Comparison of ENCODE assay signal across 16 mouse cellular contexts in the genomic region with DNA sequence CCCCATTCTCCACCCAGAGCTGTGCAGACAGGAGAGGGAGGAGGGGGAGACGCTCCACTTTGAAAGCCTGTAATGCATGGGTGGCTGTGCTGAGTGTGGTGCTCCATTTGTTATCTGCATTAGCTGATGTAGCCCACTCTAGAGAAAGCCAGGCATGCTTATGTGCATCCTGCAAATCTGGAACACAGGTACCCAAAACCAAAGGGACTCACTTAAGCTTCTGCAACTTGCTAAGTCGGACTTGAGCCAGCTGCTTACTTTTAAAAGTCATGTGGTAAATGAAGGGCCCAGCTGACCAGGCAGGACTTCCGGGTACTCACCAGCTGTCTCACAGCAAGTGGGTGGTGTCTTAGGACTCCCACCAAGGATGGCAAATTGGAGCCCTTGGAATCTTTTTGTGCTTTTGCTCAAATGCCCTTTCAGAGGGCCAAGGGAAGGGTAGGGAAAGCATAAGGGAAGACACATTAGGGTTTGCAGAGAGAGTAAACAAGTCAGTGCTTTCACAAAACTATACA.
"Had no signal": no experiment of that assay in that cellular context is flagged by ENCODE, and none has a peak within 500 bp of the region (broad histone marks: within the 10 kb centered on the region; RNA-seq: fewer than 3 reads in every experiment).

No protein-coding gene starts in this region.

- ATAC-seq: liver, postnatal 0 days; lung, postnatal 0 days; midbrain, embryonic 13.5 days; midbrain, embryonic 16.5 days had no signal

- DNase-seq: liver, postnatal 0 days; lung, adult 2 months; right cerebral cortex, postnatal 14 days; thymus, adult 2 months; thymus, postnatal 25 days; thymus, postnatal 4 days had no signal

- H3K4me2 ChIP-seq: lung, embryonic 15.5 days; midbrain, embryonic 11.5 days; midbrain, embryonic 13.5 days; neural tube, embryonic 12.5 days; stomach, embryonic 15.5 days had no signal

- H3K27me3 ChIP-seq: lung, embryonic 15.5 days; megakaryocyte, embryonic 14.5 days; midbrain, embryonic 13.5 days; neural tube, embryonic 12.5 days; stomach, embryonic 15.5 days had no signal

- H3K27ac ChIP-seq: lung, embryonic 15.5 days; macrophage; midbrain, embryonic 13.5 days; neural tube, embryonic 12.5 days; stomach, embryonic 15.5 days; stomach, postnatal 0 days had no signal

- H3K4me3 ChIP-seq: lung, embryonic 15.5 days; megakaryocyte, embryonic 14.5 days; midbrain, embryonic 13.5 days; neural tube, embryonic 12.5 days; stomach, embryonic 15.5 days had no signal

- H3K36me3 ChIP-seq: lung, embryonic 15.5 days; midbrain, embryonic 13.5 days; neural tube, embryonic 12.5 days; stomach, embryonic 15.5 days had no signal

- H3K9ac ChIP-seq: liver, postnatal 0 days; lung, embryonic 15.5 days; midbrain, embryonic 13.5 days; neural tube, embryonic 12.5 days; stomach, embryonic 15.5 days had no signal

- H3K9me3 ChIP-seq: lung, embryonic 15.5 days; megakaryocyte, embryonic 14.5 days; midbrain, embryonic 13.5 days; neural tube, embryonic 12.5 days; stomach, embryonic 15.5 days had no signal
